ENCODE assay signal across 29 mouse cellular contexts in genomic region chr5:43138931-43139486, GRCm38 (mm10).
"Had no signal": no experiment of that assay in that cellular context is flagged by ENCODE, and none has a peak within 500 bp of the region (broad histone marks: within the 10 kb centered on the region; RNA-seq: fewer than 3 reads in every experiment).

No protein-coding gene starts in this region.

- H3K4me3 ChIP-seq: gastrocnemius, adult 2 months; heart, adult 2 months; heart, embryonic 13.5 days; heart, embryonic 15.5 days; hindbrain, embryonic 10.5 days; hindbrain, embryonic 12.5 days; intestine, embryonic 15.5 days; layer of hippocampus, adult 2 months; limb, embryonic 10.5 days; limb, embryonic 12.5 days; liver, embryonic 13.5 days had no signal

- H3K4me2 ChIP-seq: heart, embryonic 11.5 days; heart, embryonic 13.5 days; heart, embryonic 15.5 days; hindbrain, embryonic 12.5 days; hindbrain, embryonic 14.5 days; intestine, embryonic 15.5 days; limb, embryonic 12.5 days; liver, embryonic 11.5 days; liver, embryonic 13.5 days had no signal

- ATAC-seq: hindbrain, embryonic 16.5 days; inflammation-experienced regulatory T-cells, adult 6 months; intestine, embryonic 15.5 days; intestine, postnatal 0 days had no signal

- H3K4me1 ChIP-seq: heart, embryonic 13.5 days; heart, embryonic 15.5 days; hindbrain, embryonic 10.5 days; hindbrain, embryonic 12.5 days; intestine, embryonic 15.5 days; limb, embryonic 10.5 days; limb, embryonic 12.5 days; liver, embryonic 13.5 days had no signal

- DNase-seq: gastrocnemius, adult 2 months; gastrocnemius, postnatal 10 days; gastrocnemius, postnatal 36 days; heart, adult 11 months; heart, adult 2 months; heart, postnatal 14 days; heart, postnatal 36 days; kidney, adult 18-20 months; kidney, adult 8-10 months; kidney, postnatal 10 days; kidney, postnatal 25 days; kidney, postnatal 4 days; layer of hippocampus, postnatal 36 days; liver; liver, embryonic 13.5 days had no signal

- H3K27ac ChIP-seq: gastrocnemius, adult 2 months; heart, adult 2 months; heart, embryonic 13.5 days; heart, embryonic 15.5 days; hindbrain, embryonic 10.5 days; hindbrain, embryonic 12.5 days; hindbrain, embryonic 14.5 days; intestine, embryonic 15.5 days; layer of hippocampus, adult 2 months; limb, embryonic 10.5 days; limb, embryonic 12.5 days; liver, embryonic 13.5 days had no signal

- H3K36me3 ChIP-seq: heart, embryonic 13.5 days; heart, embryonic 15.5 days; hindbrain, embryonic 10.5 days; hindbrain, embryonic 12.5 days; intestine, embryonic 15.5 days; limb, embryonic 10.5 days; limb, embryonic 12.5 days; liver, embryonic 13.5 days had no signal

- H3K9ac ChIP-seq: heart, embryonic 13.5 days; heart, embryonic 15.5 days; hindbrain, embryonic 12.5 days; hindbrain, embryonic 14.5 days; intestine, embryonic 15.5 days; limb, embryonic 12.5 days; liver, embryonic 13.5 days had no signal

- H3K27me3 ChIP-seq: heart, embryonic 13.5 days; heart, embryonic 15.5 days; hindbrain, embryonic 12.5 days; intestine, embryonic 15.5 days; limb, embryonic 12.5 days; liver, embryonic 13.5 days had no signal

- H3K9me3 ChIP-seq: heart, embryonic 13.5 days; heart, embryonic 15.5 days; hindbrain, embryonic 10.5 days; hindbrain, embryonic 12.5 days; intestine, embryonic 15.5 days; limb, embryonic 10.5 days; limb, embryonic 12.5 days; liver, embryonic 13.5 days had no signal
